Comparison of ENCODE assay signal across 17 mouse cellular contexts in the genomic region with DNA sequence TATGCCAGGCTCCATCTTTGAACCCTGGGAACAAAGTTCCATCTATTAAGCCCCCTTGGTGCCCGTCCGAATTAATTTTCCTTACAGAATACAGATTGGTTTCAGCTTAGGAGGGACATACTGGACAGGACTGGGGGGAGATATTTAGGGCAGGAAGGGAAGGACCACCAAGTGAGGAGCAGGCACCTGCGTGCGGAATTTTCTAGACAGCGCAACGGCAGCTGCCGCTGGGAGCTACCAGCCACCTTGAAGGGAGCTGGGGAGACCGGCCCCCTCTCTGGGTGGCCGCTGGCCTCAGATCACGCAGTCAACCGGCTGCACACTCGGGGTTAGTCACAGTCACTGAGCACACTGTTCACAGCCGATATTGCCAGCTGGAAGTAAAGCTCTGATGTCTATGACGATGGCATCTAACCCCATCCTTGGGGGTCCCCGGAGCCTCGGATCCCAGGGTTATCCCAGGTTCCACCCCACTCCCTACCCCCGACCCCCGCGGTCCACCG. TPM values are rescaled to one million over a fixed set of nuclear protein-coding genes. Genes with fewer than 3 reads are reported as not detected.
A peak's percentile ranks its signal among the peaks of the same experiment; 100 is the strongest.
DNase-seq lines count a peak whose midpoint lies in the region; ATAC-seq and TF ChIP-seq lines count a peak whose summit lies in the region.
"Had no signal": no experiment of that assay in that cellular context is flagged by ENCODE, and none has a peak within 500 bp of the region (broad histone marks: within the 10 kb centered on the region; RNA-seq: fewer than 3 reads in every experiment).

No protein-coding gene starts in this region.

- H3K36me3 ChIP-seq in forebrain, embryonic 10.5 days (replicated peaks) = no peaks in the 10 kb centered on the region
- no peaks in the 10 kb centered on the region for H3K36me3 ChIP-seq in forebrain, embryonic 12.5 days (replicated peaks)
- H3K36me3 ChIP-seq in midbrain, embryonic 10.5 days = no peaks in the 10 kb centered on the region
- no peaks in the 10 kb centered on the region for H3K36me3 ChIP-seq in midbrain, embryonic 16.5 days (ENCODE audit: control insufficient read depth, insufficient read depth, low read length)
- no peaks in the 10 kb centered on the region for H3K36me3 ChIP-seq in hindbrain, postnatal 0 days (ENCODE audit: insufficient read depth, low read length)
- H3K36me3 ChIP-seq: heart, embryonic 15.5 days had no signal

- no peak overlapping the region for H3K9ac ChIP-seq in forebrain, embryonic 12.5 days
- no peak overlapping the region for H3K9ac ChIP-seq in midbrain, embryonic 16.5 days (ENCODE audit: low read depth, low read length)
- H3K9ac ChIP-seq in hindbrain, postnatal 0 days (replicated peaks; ENCODE audit: low read length) = no peak overlapping the region
- H3K9ac ChIP-seq: heart, embryonic 15.5 days; liver, embryonic 14.5 days had no signal

- H3K4me2 ChIP-seq in forebrain, embryonic 12.5 days = no peak overlapping the region
- H3K4me2 ChIP-seq in midbrain, embryonic 16.5 days (ENCODE audit: low read length) = no peak overlapping the region
- H3K4me2 ChIP-seq in hindbrain, postnatal 0 days (ENCODE audit: low read depth, low read length) = no peak overlapping the region
- H3K4me2 ChIP-seq: heart, embryonic 15.5 days had no signal

- no peak for DNase-seq in forebrain, embryonic 10.5 days (ENCODE audit: extremely low spot score, low spot score)
- peak; percentile 43 for DNase-seq in midbrain, embryonic 10.5 days (ENCODE audit: low spot score)
- peak; percentile 30 for DNase-seq in hindbrain, postnatal 0 days (ENCODE audit: low spot score)
- DNase-seq in retina, embryonic 14.5 days (ENCODE audit: low spot score) = peak; percentile 83
- no peak for DNase-seq in adrenal gland, postnatal 36 days
- no peak for DNase-seq in left cerebral cortex, adult 11 months (ENCODE audit: low spot score)
- DNase-seq: cerebellum, adult 9-11 months; heart, adult 11 months; right cerebral cortex, adult 18-20 months; thymus, postnatal 25 days had no signal

- no peak for ATAC-seq in forebrain, embryonic 12.5 days (ENCODE audit: low FRiP score)
- ATAC-seq in midbrain, embryonic 16.5 days = no peak
- ATAC-seq in hindbrain, postnatal 0 days = no peak
- ATAC-seq: lung, postnatal 0 days had no signal

- TF ChIP-seq CTCF in hindbrain, postnatal 0 days (IDR thresholded peaks at IDR 0.05; ENCODE audit: low read depth) = no peak

- no peak overlapping the region for H3K4me3 ChIP-seq in forebrain, embryonic 10.5 days
- H3K4me3 ChIP-seq in forebrain, embryonic 12.5 days (replicated peaks) = no peak overlapping the region
- no peak overlapping the region for H3K4me3 ChIP-seq in midbrain, embryonic 10.5 days
- H3K4me3 ChIP-seq in midbrain, embryonic 16.5 days (ENCODE audit: low read depth, low read length) = no peak overlapping the region
- H3K4me3 ChIP-seq in hindbrain, postnatal 0 days (ENCODE audit: low read length) = no peak overlapping the region
- H3K4me3 ChIP-seq: heart, embryonic 15.5 days; megakaryocyte, embryonic 14.5 days had no signal

- H3K4me1 ChIP-seq in forebrain, embryonic 10.5 days = peaks cover 100% of the 10 kb centered on the region
- H3K4me1 ChIP-seq in forebrain, embryonic 12.5 days = peaks cover 100% of the 10 kb centered on the region
- H3K4me1 ChIP-seq in midbrain, embryonic 10.5 days = peaks cover 100% of the 10 kb centered on the region
- H3K4me1 ChIP-seq in midbrain, embryonic 16.5 days (ENCODE audit: control insufficient read depth, insufficient read depth, low read length) = peaks cover 63% of the 10 kb centered on the region
- H3K4me1 ChIP-seq in hindbrain, postnatal 0 days (ENCODE audit: insufficient read depth, low read length) = peaks cover 70% of the 10 kb centered on the region

- WGBS in forebrain, embryonic 10.5 days = 55% methylated on average over 20 of the region's 20 CpGs
- 46% methylated on average over 20 of the region's 20 CpGs for WGBS in forebrain, embryonic 12.5 days
- WGBS in midbrain, embryonic 10.5 days = 43% methylated on average over 20 of the region's 20 CpGs
- WGBS in midbrain, embryonic 16.5 days = 29% methylated on average over 20 of the region's 20 CpGs
- 40% methylated on average over 20 of the region's 20 CpGs for WGBS in hindbrain, postnatal 0 days

- H3K27me3 ChIP-seq in forebrain, embryonic 10.5 days (ENCODE audit: poor library complexity, severe bottlenecking) = no peaks in the 10 kb centered on the region
- no peaks in the 10 kb centered on the region for H3K27me3 ChIP-seq in forebrain, embryonic 12.5 days
- no peaks in the 10 kb centered on the region for H3K27me3 ChIP-seq in midbrain, embryonic 10.5 days (ENCODE audit: low read depth, poor library complexity, severe bottlenecking)
- no peaks in the 10 kb centered on the region for H3K27me3 ChIP-seq in midbrain, embryonic 16.5 days (ENCODE audit: control insufficient read depth, insufficient read depth, low read depth, low read length)
- H3K27me3 ChIP-seq in hindbrain, postnatal 0 days (ENCODE audit: insufficient read depth, low read length) = no peaks in the 10 kb centered on the region
- H3K27me3 ChIP-seq: CH12.LX; heart, embryonic 15.5 days had no signal

- peak overlapping the region; percentile 91 for H3K27ac ChIP-seq in forebrain, embryonic 10.5 days
- H3K27ac ChIP-seq in forebrain, embryonic 12.5 days = no peak overlapping the region
- H3K27ac ChIP-seq in midbrain, embryonic 10.5 days (replicated peaks) = peak overlapping the region; percentile 96
- no peak overlapping the region for H3K27ac ChIP-seq in midbrain, embryonic 16.5 days (ENCODE audit: low read length)
- H3K27ac ChIP-seq in hindbrain, postnatal 0 days = peak overlapping the region; percentile 65; the same call in 1 of the 2 replicates
- H3K27ac ChIP-seq: heart, embryonic 15.5 days; liver, embryonic 14.5 days had no signal

- no peaks in the 10 kb centered on the region for H3K9me3 ChIP-seq in forebrain, embryonic 10.5 days
- no peaks in the 10 kb centered on the region for H3K9me3 ChIP-seq in forebrain, embryonic 12.5 days
- H3K9me3 ChIP-seq in midbrain, embryonic 10.5 days (replicated peaks) = no peaks in the 10 kb centered on the region
- no peaks in the 10 kb centered on the region for H3K9me3 ChIP-seq in midbrain, embryonic 16.5 days (replicated peaks; ENCODE audit: control insufficient read depth, low read length, poor library complexity, severe bottlenecking)
- no peaks in the 10 kb centered on the region for H3K9me3 ChIP-seq in hindbrain, postnatal 0 days (ENCODE audit: low read length)
- H3K9me3 ChIP-seq: heart, embryonic 15.5 days; megakaryocyte, embryonic 14.5 days had no signal

RNA-seq across cellular contexts. Expression of a gene that starts 32.9 kb away (rescaled TPM):
- 13.5 and 14.6 TPM in 2 replicates for polyA plus RNA-seq in forebrain, embryonic 10.5 days (2016; fragmentation: Nextera tagmentation; extraction: Ambion mirVana)
- 10.7 and 14.7 TPM in 2 replicates for polyA plus RNA-seq in forebrain, embryonic 12.5 days (2016; fragmentation: Nextera tagmentation; extraction: Ambion mirVana)
- 12.1 and 15.5 TPM in 2 replicates for polyA plus RNA-seq in midbrain, embryonic 10.5 days (2016; fragmentation: Nextera tagmentation; extraction: Ambion mirVana)
- 13.2 and 13.5 TPM in 2 replicates for polyA plus RNA-seq in midbrain, embryonic 16.5 days (2015; fragmentation: Nextera tagmentation; extraction: Ambion mirVana)
- total RNA-seq in hindbrain, postnatal 0 days (2014; rRNA removed) = 86.3 and 94.7 TPM in 2 replicates
- polyA plus RNA-seq in hindbrain, postnatal 0 days (2015; fragmentation: Nextera tagmentation; extraction: Ambion mirVana) = 16.9 and 17.0 TPM in 2 replicates
- total RNA-seq in adrenal gland, postnatal 36 days (2021) = 10 to 100 TPM; 21.6 to 28.8 TPM

Comparison
In these comparisons a context has a peak if more than half of its experiments do, and no peak if none do; other contexts are left out.
1. H3K27ac ChIP-seq: peak in forebrain, embryonic 10.5 days (single experiment), midbrain, embryonic 10.5 days (single experiment) and hindbrain, postnatal 0 days (single experiment); none in forebrain, embryonic 12.5 days (single experiment) and midbrain, embryonic 16.5 days (single experiment).
2. DNase-seq: peak in midbrain, embryonic 10.5 days (single experiment), hindbrain, postnatal 0 days (single experiment) and retina, embryonic 14.5 days (single experiment); none in forebrain, embryonic 10.5 days (single experiment), adrenal gland, postnatal 36 days (0 of 2) and left cerebral cortex, adult 11 months (single experiment).